Mouse (Mus musculus): ENCODE measurements around the gene Fem1b.
"Not testable (repeated sequence)": the region's sequence is repeated elsewhere in the genome, so short reads cannot be mapped to it uniquely, and the experiment has no call there.

The Fem1b gene

GRCm38 (mm10) chr9:62811516-62812121 lies at the start of gene Fem1b:
Fem1b (minus strand) TSS chr9:62811934.
- peak; percentile 82 for DNase-seq (ENCODE audit: low read depth, low spot score)

- no peak for DNase-seq (ENCODE audit: low read depth, low spot score)
These were observed 49.1 kb upstream of the Fem1b start for GRCm38 (mm10) chr9:62860866-62861265.

- DNase-seq (ENCODE audit: low read depth, low spot score), result not testable (repeated sequence)
These were observed 48.4 kb upstream of the Fem1b start for GRCm38 (mm10) chr9:62860102-62860501.

- DNase-seq (ENCODE audit: low read depth, low spot score), result peak; percentile 23
These were observed 46.7 kb upstream of the Fem1b start for GRCm38 (mm10) chr9:62858266-62859019.

GRCm38 (mm10) chr9:62857719-62858261 lies 46.1 kb upstream of the Fem1b start, which contains the start of gene Calml4:
Calml4 (plus strand) TSS chr9:62858080.
- peak; percentile 50 for DNase-seq (ENCODE audit: low read depth, low spot score)

GRCm38 (mm10) chr9:62857216-62857615 lies 45.5 kb upstream of the Fem1b start:
- no peak for DNase-seq (ENCODE audit: low read depth, low spot score)

GRCm38 (mm10) chr9:62854483-62854882 lies 42.7 kb upstream of the Fem1b start:
- DNase-seq (ENCODE audit: low read depth, low spot score), result no peak

- no peak for DNase-seq (ENCODE audit: low read depth, low spot score)
These were observed 39.8 kb upstream of the Fem1b start for GRCm38 (mm10) chr9:62851571-62851970.

- no peak for DNase-seq (ENCODE audit: low read depth, low spot score)
These were observed 36.9 kb upstream of the Fem1b start for GRCm38 (mm10) chr9:62848641-62849040.

- peak; percentile 82 for DNase-seq (ENCODE audit: low read depth, low spot score)
These were observed 36.0 kb upstream of the Fem1b start for GRCm38 (mm10) chr9:62847694-62848093.

GRCm38 (mm10) chr9:62844461-62844860 lies 32.7 kb upstream of the Fem1b start:
- no peak for DNase-seq (ENCODE audit: low read depth, low spot score)

- no peak for DNase-seq (ENCODE audit: low read depth, low spot score)
These were observed 31.8 kb upstream of the Fem1b start for GRCm38 (mm10) chr9:62843356-62844024.

GRCm38 (mm10) chr9:62839172-62839770 lies 27.5 kb upstream of the Fem1b start:
- no peak for DNase-seq (ENCODE audit: low read depth, low spot score)

GRCm38 (mm10) chr9:62838506-62839171 lies 26.9 kb upstream of the Fem1b start, which contains the start of gene Cln6:
Cln6 (plus strand) TSS chr9:62838785.
- peak; percentile 73 for DNase-seq (ENCODE audit: low read depth, low spot score)

GRCm38 (mm10) chr9:62838146-62838505 lies 26.4 kb upstream of the Fem1b start:
- no peak for DNase-seq (ENCODE audit: low read depth, low spot score)

- no peak for DNase-seq (ENCODE audit: low read depth, low spot score)
These were observed 25.9 kb upstream of the Fem1b start for GRCm38 (mm10) chr9:62837611-62838010.

GRCm38 (mm10) chr9:62835705-62836446 lies 24.1 kb upstream of the Fem1b start:
- DNase-seq (ENCODE audit: low read depth, low spot score), result no peak

GRCm38 (mm10) chr9:62834906-62835305 lies 23.2 kb upstream of the Fem1b start:
- no peak for DNase-seq (ENCODE audit: low read depth, low spot score)

- no peak for DNase-seq (ENCODE audit: low read depth, low spot score)
These were observed 18.1 kb upstream of the Fem1b start for GRCm38 (mm10) chr9:62829877-62830276.

- peak; percentile 91 for DNase-seq (ENCODE audit: low read depth, low spot score)
These were observed 16.9 kb upstream of the Fem1b start for GRCm38 (mm10) chr9:62828662-62829086.
